Mouse (Mus musculus): ENCODE measurements at regions not wholly inside any gene's neighbourhood (a gene's known extent, or its start where the extent isn't known, plus 50 kb on each side); places are given as distances from the start of the nearest gene placed in this dataset.
"Not testable (repeated sequence)": the region's sequence is repeated elsewhere in the genome, so short reads cannot be mapped to it uniquely, and the experiment has no call there.

DNA sequence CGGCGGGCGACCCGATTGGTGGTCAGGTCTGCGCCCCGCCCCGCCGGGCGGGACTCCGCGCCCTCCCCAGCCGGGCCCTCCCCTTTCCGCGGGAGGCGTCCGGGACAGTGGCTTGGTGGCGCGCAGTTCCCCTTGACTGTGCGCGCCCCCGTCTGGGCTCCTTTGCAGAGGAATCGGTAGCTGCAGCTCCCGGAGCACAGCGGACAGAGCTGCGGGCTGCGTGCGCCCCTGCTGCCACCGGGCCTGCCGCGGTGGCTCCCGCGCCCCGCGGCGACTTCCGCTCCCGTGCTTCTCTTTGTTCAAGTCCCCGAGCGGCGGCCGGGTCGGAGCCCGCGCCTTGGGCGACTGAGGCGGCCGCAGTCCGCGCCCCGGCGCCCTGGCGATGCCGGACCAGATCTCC is 566.6 kb upstream of the Gm21863 start:
- not testable (repeated sequence) for H3K4me1 ChIP-seq (ENCODE audit: control insufficient read depth, insufficient read depth, insufficient read length, low read length); H3K27ac ChIP-seq (replicated peaks; ENCODE audit: low read depth, low read length)
- H3K4me3 ChIP-seq (ENCODE audit: insufficient read depth, low read depth, low read length): peak overlapping the region; percentile 35
